Mouse (Mus musculus) stomach, embryonic 15.5 days (tissue): ENCODE results near the gene Tle6. TPM values are rescaled to one million over a fixed set of nuclear protein-coding genes. Genes with fewer than 3 reads are reported as not detected.
A peak's percentile ranks its signal among the peaks of the same experiment; 100 is the strongest.
"Not testable (repeated sequence)": the region's sequence is repeated elsewhere in the genome, so short reads cannot be mapped to it uniquely, and the experiment has no call there.

ENCODE experiments used
- ATAC-seq: fragments of 200-750 bp; cut with Nextera tagmentation; 2 replicates; pipeline ENCODE4 v1.8.0; 2017; ENCODE audit warnings: low read depth, moderate number of reproducible peaks, moderate TSS enrichment; ENCODE audit not compliant: insufficient read depth, low FRiP score
- H3K27ac ChIP-seq: fragments of 300-500 bp; sonication (generic); 2 replicates; pipeline ENCODE4 v1.5.1; 2015; ENCODE audit warnings: mild to moderate bottlenecking, inconsistent platforms
- H3K27me3 ChIP-seq: fragments of 300-500 bp; sonication (generic); replicated peaks from 2 replicates; pipeline ENCODE4 v1.6.1; 2015; ENCODE audit warnings: inconsistent platforms
- H3K36me3 ChIP-seq: fragments of 300-500 bp; sonication (generic); 2 replicates; pipeline ENCODE4 v1.6.1; 2015; ENCODE audit warnings: inconsistent platforms
- H3K4me1 ChIP-seq: fragments of 300-500 bp; sonication (generic); 2 replicates; pipeline ENCODE4 v1.6.1; 2015; ENCODE audit warnings: inconsistent platforms
- H3K4me2 ChIP-seq: fragments of 300-500 bp; sonication (generic); 2 replicates; pipeline ENCODE4 v1.6.1; 2015; ENCODE audit warnings: mild to moderate bottlenecking, inconsistent platforms
- H3K4me3 ChIP-seq: fragments of 300-500 bp; sonication (generic); replicated peaks from 2 replicates; pipeline ENCODE4 v1.5.1; 2015; ENCODE audit warnings: inconsistent platforms
- H3K9ac ChIP-seq: fragments of 300-500 bp; sonication (generic); 2 replicates; pipeline ENCODE4 v1.6.1; 2015; ENCODE audit warnings: inconsistent platforms
- H3K9me3 ChIP-seq: fragments of 300-500 bp; sonication (generic); 2 replicates; pipeline ENCODE4 v1.6.1; 2016; ENCODE audit warnings: inconsistent platforms
- WGBS: fragments of 180-500 bp; shearing (Covaris S2); methylation state at CpG from one replicate; pipeline ENCODE4 v1.1.7; 2015; 5-methylcytosine and 5-hydroxymethylcytosine counted together
- polyA plus RNA-seq: library from polyadenylated mRNA; unstranded; fragments of >200 nt; fragmentation: Nextera tagmentation; extraction: Ambion mirVana; gene quantifications from 2 replicates; pipeline ENCODE4 v1.2.1, GENCODE M21; 2015

The Tle6 gene
- polyA plus RNA-seq, result 31.2 and 42.1 TPM in 2 replicates

- ATAC-seq, result peak; percentile 81
- peaks cover 55% of the 10 kb centered on the region for H3K4me1 ChIP-seq
- peak within 1 kb of the TSS; percentile 68 for H3K4me2 ChIP-seq
- peak within 1 kb of the TSS; percentile 32 for H3K4me3 ChIP-seq
- WGBS, result under 1% methylated on average over 28 of the region's 28 CpGs
- H3K27ac ChIP-seq, result peak within 1 kb of the TSS; percentile 80
- no peaks in the 10 kb centered on the region for H3K9me3 ChIP-seq
- H3K9ac ChIP-seq, result no peak within 1 kb of the TSS
- no peaks in the 10 kb centered on the region for H3K36me3 ChIP-seq
- no peaks in the 10 kb centered on the region for H3K27me3 ChIP-seq
Observed at GRCm38 (mm10) chr10:81600738-81601203, at the start of gene Tle6. TSS of gene Tle6 (minus strand) at chr10:81601073.

GRCm38 (mm10) chr10:81648803-81649775, 48.2 kb upstream of the Tle6 start, which contains the start of gene Gm10778:
TSS of gene Gm10778 (plus strand) at chr10:81649059.
- 1% methylated on average over 34 of the region's 52 CpGs for WGBS
- not testable (repeated sequence) for H3K9me3 ChIP-seq, H3K36me3 ChIP-seq, H3K4me1 ChIP-seq, H3K27me3 ChIP-seq
- ATAC-seq, result peak; percentile 93
- peak within 1 kb of the TSS; percentile 58 for H3K4me3 ChIP-seq
- peak within 1 kb of the TSS; percentile 80; the same call in 1 of the 2 replicates for H3K27ac ChIP-seq
- peak within 1 kb of the TSS; percentile 61; the same call in 1 of the 2 replicates for H3K9ac ChIP-seq
- H3K4me2 ChIP-seq, result peak within 1 kb of the TSS; percentile 62

GRCm38 (mm10) chr10:81646015-81646555, 45.2 kb upstream of the Tle6 start:
- no peak for ATAC-seq
- no peaks in the 10 kb centered on the region for H3K27me3 ChIP-seq
- H3K4me2 ChIP-seq, result no peak overlapping the region
- H3K27ac ChIP-seq, result no peak overlapping the region
- H3K9me3 ChIP-seq, result no peaks in the 10 kb centered on the region
- peaks cover 12% of the 10 kb centered on the region for H3K4me1 ChIP-seq
- WGBS, result 77% methylated on average over 7 of the region's 7 CpGs
- no peak overlapping the region for H3K9ac ChIP-seq
- no peaks in the 10 kb centered on the region for H3K36me3 ChIP-seq
- no peak overlapping the region for H3K4me3 ChIP-seq

GRCm38 (mm10) chr10:81645391-81645790, 44.5 kb upstream of the Tle6 start:
- WGBS, result 88% methylated on average over 4 of the region's 4 CpGs
- Histone ChIP-seq H3K27me3 (no peaks in the 10 kb centered on the region), H3K36me3 (no peaks in the 10 kb centered on the region), H3K4me3 (no peak overlapping the region), H3K9ac (no peak overlapping the region), H3K4me2 (no peak overlapping the region), H3K9me3 (no peaks in the 10 kb centered on the region), H3K4me1 (peaks cover 12% of the 10 kb centered on the region), H3K27ac (no peak overlapping the region)
- ATAC-seq, result no peak

GRCm38 (mm10) chr10:81644716-81645115, 43.8 kb upstream of the Tle6 start:
- no peaks in the 10 kb centered on the region for H3K27me3 ChIP-seq
- no peak for ATAC-seq
- H3K4me1 ChIP-seq, result peaks cover 12% of the 10 kb centered on the region
- H3K4me2 ChIP-seq, result no peak overlapping the region
- H3K36me3 ChIP-seq, result no peaks in the 10 kb centered on the region
- H3K9me3 ChIP-seq, result no peaks in the 10 kb centered on the region
- H3K4me3 ChIP-seq, result no peak overlapping the region
- WGBS, result 87% methylated on average over 18 of the region's 18 CpGs
- no peak overlapping the region for H3K27ac ChIP-seq
- no peak overlapping the region for H3K9ac ChIP-seq

GRCm38 (mm10) chr10:81644162-81644561, 43.3 kb upstream of the Tle6 start:
- WGBS, result 52% methylated on average over 2 of the region's 2 CpGs
- peak overlapping the region; percentile 97 for H3K27ac ChIP-seq

GRCm38 (mm10) chr10:81643449-81644055, 42.7 kb upstream of the Tle6 start:
- Histone ChIP-seq H3K36me3 (no peaks in the 10 kb centered on the region), H3K27me3 (no peaks in the 10 kb centered on the region), H3K9me3 (no peaks in the 10 kb centered on the region), H3K4me3 (peak overlapping the region; percentile 81), H3K27ac (peak overlapping the region; percentile 97), H3K4me2 (peak overlapping the region; percentile 83), H3K4me1 (peaks cover 12% of the 10 kb centered on the region), H3K9ac (peak overlapping the region; percentile 96)
- ATAC-seq, result peak; percentile 87
- WGBS, result under 1% methylated on average over 75 of the region's 75 CpGs

More at GRCm38 (mm10) chr10:81644162-81644561, 43.3 kb upstream of the Tle6 start:
- H3K27me3 ChIP-seq, result no peaks in the 10 kb centered on the region
- H3K36me3 ChIP-seq, result no peaks in the 10 kb centered on the region
- H3K9ac ChIP-seq, result peak overlapping the region; percentile 26; the same call in 1 of the 2 replicates
- peak overlapping the region; percentile 83 for H3K4me2 ChIP-seq
- ATAC-seq, result 0 out of 2 replicates have a peak, but pooled peaks have one; percentile 1
- H3K4me3 ChIP-seq, result peak overlapping the region; percentile 81
- peaks cover 12% of the 10 kb centered on the region for H3K4me1 ChIP-seq
- H3K9me3 ChIP-seq, result no peaks in the 10 kb centered on the region

- peak; percentile 28 for ATAC-seq
- H3K36me3 ChIP-seq, result no peaks in the 10 kb centered on the region
- peak overlapping the region; percentile 97 for H3K27ac ChIP-seq
- no peaks in the 10 kb centered on the region for H3K27me3 ChIP-seq
- no peaks in the 10 kb centered on the region for H3K9me3 ChIP-seq
- H3K4me3 ChIP-seq, result peak overlapping the region; percentile 81
- peak overlapping the region; percentile 96 for H3K9ac ChIP-seq
- peaks cover 12% of the 10 kb centered on the region for H3K4me1 ChIP-seq
- WGBS, result 16% methylated on average over 24 of the region's 24 CpGs
- peak overlapping the region; percentile 83 for H3K4me2 ChIP-seq
Observed at GRCm38 (mm10) chr10:81642648-81643448, 42.0 kb upstream of the Tle6 start.

GRCm38 (mm10) chr10:81641978-81642647, 41.2 kb upstream of the Tle6 start:
- Histone ChIP-seq H3K27me3 (no peaks in the 10 kb centered on the region), H3K9me3 (no peaks in the 10 kb centered on the region), H3K9ac (no peak overlapping the region; the same call in 1 of the 2 replicates), H3K36me3 (no peaks in the 10 kb centered on the region), H3K4me3 (peak overlapping the region; percentile 81), H3K4me1 (peaks cover 12% of the 10 kb centered on the region), H3K4me2 (peak overlapping the region; percentile 83), H3K27ac (no peak overlapping the region)
- no peak for ATAC-seq
- 72% methylated on average over 8 of the region's 8 CpGs for WGBS

GRCm38 (mm10) chr10:81641566-81641965, 40.7 kb upstream of the Tle6 start:
- WGBS, result 93% methylated on average over 2 of the region's 2 CpGs
- Histone ChIP-seq H3K27ac (no peak overlapping the region), H3K9me3 (no peaks in the 10 kb centered on the region), H3K36me3 (no peaks in the 10 kb centered on the region), H3K4me2 (no peak overlapping the region), H3K4me1 (peaks cover 12% of the 10 kb centered on the region), H3K4me3 (no peak overlapping the region), H3K27me3 (no peaks in the 10 kb centered on the region), H3K9ac (no peak overlapping the region)
- no peak for ATAC-seq
